Mouse (Mus musculus): ENCODE data around the gene Tcap. TPM values are rescaled to one million over a fixed set of nuclear protein-coding genes. Genes with fewer than 3 reads are reported as not detected.

Gene Tcap
- polyA plus RNA-seq, 1 experiment from 2014 or later = 6.7 TPM

- Histone ChIP-seq H3K36me3 (ENCODE audit: control insufficient read depth, insufficient read depth, low read length) (no peaks in the 10 kb centered on the region), H3K9ac (ENCODE audit: low read length) (no peak overlapping the region), H3K4me1 (replicated peaks; ENCODE audit: control insufficient read depth, insufficient read depth, low read length) (peaks cover 28% of the 10 kb centered on the region), H3K4me3 (ENCODE audit: low read length) (no peak overlapping the region), H3K27me3 (ENCODE audit: control insufficient read depth, insufficient read depth, low read depth, low read length) (peaks cover 33% of the 10 kb centered on the region), H3K27ac (ENCODE audit: low read length) (peak overlapping the region; percentile 45; the same call in 1 of the 2 replicates), H3K9me3 (ENCODE audit: control insufficient read depth, low read length) (no peaks in the 10 kb centered on the region), H3K4me2 (ENCODE audit: low read depth, low read length) (no peak overlapping the region)
- 29% methylated on average over 8 of the region's 8 CpGs for WGBS
- ATAC-seq (ENCODE audit: low read depth) = peak; percentile 4; the same call in 1 of the 2 replicates
These were observed 29.9 kb upstream of the Tcap start for GRCm38 (mm10) chr11:98353651-98354211.

- Histone ChIP-seq H3K4me3 (ENCODE audit: low read length) (no peak overlapping the region), H3K9ac (ENCODE audit: low read length) (no peak overlapping the region), H3K36me3 (ENCODE audit: control insufficient read depth, insufficient read depth, low read length) (no peaks in the 10 kb centered on the region), H3K4me2 (ENCODE audit: low read depth, low read length) (no peak overlapping the region), H3K9me3 (ENCODE audit: control insufficient read depth, low read length) (no peaks in the 10 kb centered on the region), H3K27ac (ENCODE audit: low read length) (no peak overlapping the region), H3K27me3 (ENCODE audit: control insufficient read depth, insufficient read depth, low read depth, low read length) (peaks cover 26% of the 10 kb centered on the region), H3K4me1 (replicated peaks; ENCODE audit: control insufficient read depth, insufficient read depth, low read length) (peaks cover 35% of the 10 kb centered on the region)
- ATAC-seq (ENCODE audit: low read depth) = no peak
- 65% methylated on average over 14 of the region's 14 CpGs for WGBS
These were observed 29.2 kb upstream of the Tcap start for GRCm38 (mm10) chr11:98354445-98354844.

GRCm38 (mm10) chr11:98355732-98356299, 27.8 kb upstream of the Tcap start:
- Histone ChIP-seq H3K36me3 (ENCODE audit: control insufficient read depth, insufficient read depth, low read length) (no peaks in the 10 kb centered on the region), H3K4me2 (ENCODE audit: low read depth, low read length) (no peak overlapping the region), H3K27ac (ENCODE audit: low read length) (peak overlapping the region; percentile 94), H3K4me3 (ENCODE audit: low read length) (no peak overlapping the region), H3K4me1 (replicated peaks; ENCODE audit: control insufficient read depth, insufficient read depth, low read length) (peaks cover 43% of the 10 kb centered on the region), H3K27me3 (ENCODE audit: control insufficient read depth, insufficient read depth, low read depth, low read length) (peaks cover 12% of the 10 kb centered on the region), H3K9ac (ENCODE audit: low read length) (no peak overlapping the region), H3K9me3 (ENCODE audit: control insufficient read depth, low read length) (no peaks in the 10 kb centered on the region)
- no peak for ATAC-seq (ENCODE audit: low read depth)
- 7% methylated on average over 6 of the region's 6 CpGs for WGBS

GRCm38 (mm10) chr11:98356625-98357394, 26.8 kb upstream of the Tcap start:
- Histone ChIP-seq H3K4me3 (ENCODE audit: low read length) (no peak overlapping the region), H3K27ac (ENCODE audit: low read length) (peak overlapping the region; percentile 94), H3K4me2 (ENCODE audit: low read depth, low read length) (peak overlapping the region; percentile 77; the same call in 1 of the 2 replicates), H3K9ac (ENCODE audit: low read length) (peak overlapping the region; percentile 66; the same call in 1 of the 2 replicates), H3K4me1 (replicated peaks; ENCODE audit: control insufficient read depth, insufficient read depth, low read length) (peaks cover 43% of the 10 kb centered on the region), H3K27me3 (ENCODE audit: control insufficient read depth, insufficient read depth, low read depth, low read length) (peaks cover 3% of the 10 kb centered on the region; the same call in 1 of the 2 replicates), H3K36me3 (ENCODE audit: control insufficient read depth, insufficient read depth, low read length) (no peaks in the 10 kb centered on the region), H3K9me3 (ENCODE audit: control insufficient read depth, low read length) (no peaks in the 10 kb centered on the region)
- WGBS = 54% methylated on average over 7 of the region's 7 CpGs
- ATAC-seq (ENCODE audit: low read depth) = peak; percentile 21

GRCm38 (mm10) chr11:98357396-98358160, 26.0 kb upstream of the Tcap start:
- H3K27ac ChIP-seq (ENCODE audit: low read length) = peak overlapping the region; percentile 94
- ATAC-seq (ENCODE audit: low read depth) = peak; percentile 39
- WGBS = 4% methylated on average over 13 of the region's 13 CpGs
- peak overlapping the region; percentile 77 for H3K4me2 ChIP-seq (ENCODE audit: low read depth, low read length)
- peak overlapping the region; percentile 79 for H3K4me3 ChIP-seq (ENCODE audit: low read length)
- H3K9ac ChIP-seq (ENCODE audit: low read length) = peak overlapping the region; percentile 66
- peaks cover 3% of the 10 kb centered on the region; the same call in 1 of the 2 replicates for H3K27me3 ChIP-seq (ENCODE audit: control insufficient read depth, insufficient read depth, low read depth, low read length)
- H3K9me3 ChIP-seq (ENCODE audit: control insufficient read depth, low read length) = no peaks in the 10 kb centered on the region
- peaks cover 42% of the 10 kb centered on the region for H3K4me1 ChIP-seq (replicated peaks; ENCODE audit: control insufficient read depth, insufficient read depth, low read length)
- H3K36me3 ChIP-seq (ENCODE audit: control insufficient read depth, insufficient read depth, low read length) = no peaks in the 10 kb centered on the region

- Histone ChIP-seq H3K27ac (ENCODE audit: low read length) (peak within 1 kb of the TSS; percentile 94), H3K9ac (ENCODE audit: low read length) (peak within 1 kb of the TSS; percentile 86), H3K9me3 (ENCODE audit: control insufficient read depth, low read length) (no peaks in the 10 kb centered on the region), H3K4me2 (ENCODE audit: low read depth, low read length) (peak within 1 kb of the TSS; percentile 88), H3K36me3 (ENCODE audit: control insufficient read depth, insufficient read depth, low read length) (no peaks in the 10 kb centered on the region), H3K27me3 (ENCODE audit: control insufficient read depth, insufficient read depth, low read depth, low read length) (peaks cover 3% of the 10 kb centered on the region; the same call in 1 of the 2 replicates), H3K4me1 (replicated peaks; ENCODE audit: control insufficient read depth, insufficient read depth, low read length) (peaks cover 49% of the 10 kb centered on the region), H3K4me3 (ENCODE audit: low read length) (peak within 1 kb of the TSS; percentile 79)
- peak; percentile 91 for ATAC-seq (ENCODE audit: low read depth)
- WGBS = under 1% methylated on average over 52 of the region's 60 CpGs
These were observed 25.2 kb upstream of the Tcap start, which contains the start of gene Stard3 for GRCm38 (mm10) chr11:98358161-98359083. Gene Stard3, plus strand, starts transcription at chr11:98358368.

GRCm38 (mm10) chr11:98360866-98361521, 22.6 kb upstream of the Tcap start:
- H3K9ac ChIP-seq (ENCODE audit: low read length) = no peak overlapping the region
- H3K27ac ChIP-seq (ENCODE audit: low read length) = no peak overlapping the region
- H3K4me3 ChIP-seq (ENCODE audit: low read length) = no peak overlapping the region
- no peak for ATAC-seq (ENCODE audit: low read depth)
- WGBS = 75% methylated on average over 9 of the region's 9 CpGs
- H3K36me3 ChIP-seq (ENCODE audit: control insufficient read depth, insufficient read depth, low read length) = no peaks in the 10 kb centered on the region
- H3K27me3 ChIP-seq (ENCODE audit: control insufficient read depth, insufficient read depth, low read depth, low read length) = no peaks in the 10 kb centered on the region
- no peaks in the 10 kb centered on the region for H3K9me3 ChIP-seq (ENCODE audit: control insufficient read depth, low read length)
- peaks cover 49% of the 10 kb centered on the region for H3K4me1 ChIP-seq (replicated peaks; ENCODE audit: control insufficient read depth, insufficient read depth, low read length)
- no peak overlapping the region for H3K4me2 ChIP-seq (ENCODE audit: low read depth, low read length)

- 57% methylated on average over 5 of the region's 5 CpGs for WGBS
- H3K27ac ChIP-seq (ENCODE audit: low read length) = peak overlapping the region; percentile 89
- H3K4me1 ChIP-seq (replicated peaks; ENCODE audit: control insufficient read depth, insufficient read depth, low read length) = peaks cover 30% of the 10 kb centered on the region
- H3K9me3 ChIP-seq (ENCODE audit: control insufficient read depth, low read length) = no peaks in the 10 kb centered on the region
- peak overlapping the region; percentile 26 for H3K4me2 ChIP-seq (ENCODE audit: low read depth, low read length)
- H3K27me3 ChIP-seq (ENCODE audit: control insufficient read depth, insufficient read depth, low read depth, low read length) = no peaks in the 10 kb centered on the region
- H3K36me3 ChIP-seq (ENCODE audit: control insufficient read depth, insufficient read depth, low read length) = no peaks in the 10 kb centered on the region
- H3K9ac ChIP-seq (ENCODE audit: low read length) = 0 out of 2 replicates have a peak overlapping the region, but pooled peaks have one; percentile 23
- no peak overlapping the region for H3K4me3 ChIP-seq (ENCODE audit: low read length)
- peak; percentile 80 for ATAC-seq (ENCODE audit: low read depth)
These were observed 19.8 kb upstream of the Tcap start for GRCm38 (mm10) chr11:98363817-98364216.

Measured in lung, embryonic 16.5 days (tissue).